Mouse (Mus musculus): ENCODE measurements at regions not wholly inside any gene's neighbourhood (a gene's known extent, or its start where the extent isn't known, plus 50 kb on each side); places are given as distances from the start of the nearest gene placed in this dataset.

GRCm38 (mm10) chr13:37468304-37469178 lies 123.5 kb downstream of the Ly86 start:
- Histone ChIP-seq H3K4me3 (ENCODE audit: control insufficient read depth in 1 of 2, insufficient read depth in 1 of 2, low read depth in 1 of 2, low read length in 2 of 2) (no peak overlapping the region), H3K4me2 (ENCODE audit: low read length) (peak overlapping the region; percentile 24), H3K36me3 (ENCODE audit: control insufficient read depth, insufficient read depth, low read length) (no peaks in the 10 kb centered on the region), H3K4me1 (ENCODE audit: control insufficient read depth in 2 of 2, insufficient read depth in 2 of 2, low read length in 2 of 2) (peaks cover 16 to 18% of the 10 kb centered on the region in 2 experiments), H3K27me3 (ENCODE audit: control insufficient read depth, insufficient read depth, low read length) (no peaks in the 10 kb centered on the region), H3K27ac (replicated peaks in 1 of 2; ENCODE audit: control insufficient read depth in 1 of 2, insufficient read depth in 1 of 2, low read depth in 2 of 2, low read length in 2 of 2) (0 out of 4 replicates have a peak overlapping the region, but pooled peaks of 1 of the 2 experiments have one; percentile 16), H3K9ac (ENCODE audit: low read length) (peak overlapping the region; percentile 13; the same call in 1 of the 2 replicates), H3K9me3 (ENCODE audit: control insufficient read depth, low read length) (no peaks in the 10 kb centered on the region)
- ATAC-seq (ENCODE audit: insufficient number of reproducible peaks, insufficient read depth, low FRiP score, low read depth): no peak
- 54% methylated on average over 17 of the region's 17 CpGs for WGBS

DNA sequence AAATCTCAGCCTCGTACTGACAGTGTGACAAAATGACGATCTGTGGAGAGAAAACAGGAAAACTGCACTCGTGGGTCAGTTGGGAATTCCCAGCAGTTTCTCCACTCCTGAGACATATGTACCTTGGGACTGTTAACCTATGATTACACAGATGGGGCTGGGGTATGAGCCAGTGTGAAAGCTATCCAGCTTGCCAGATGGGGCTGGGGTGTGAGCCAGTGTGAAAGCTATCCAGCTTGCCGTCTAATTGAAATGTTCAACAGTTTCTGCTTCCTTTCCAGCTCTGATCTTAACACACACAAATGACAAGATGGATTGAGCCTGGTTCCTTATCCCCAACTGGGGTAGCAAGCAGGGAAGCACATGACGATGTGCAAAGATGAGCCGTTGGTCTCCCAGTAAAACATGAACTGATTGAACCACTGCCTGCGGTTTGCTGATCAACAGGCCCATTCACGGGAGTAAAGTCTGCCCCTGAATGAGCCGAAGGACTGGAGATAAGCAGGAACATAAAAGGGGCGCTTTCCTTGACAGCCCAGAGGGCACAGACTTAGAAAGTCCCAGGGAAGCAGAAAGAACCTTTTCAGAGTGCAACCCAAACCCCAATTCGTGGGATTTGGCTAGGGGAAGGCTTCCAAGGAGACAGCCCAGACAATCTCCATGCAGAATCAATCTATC lies 125.4 kb downstream of the Ly86 start:
- WGBS: 43% methylated on average over 11 of the region's 11 CpGs
- no peaks in the 10 kb centered on the region for H3K9me3 ChIP-seq (ENCODE audit: control insufficient read depth, low read length)
- H3K9ac ChIP-seq (ENCODE audit: low read length): no peak overlapping the region
- ATAC-seq (ENCODE audit: insufficient number of reproducible peaks, insufficient read depth, low FRiP score, low read depth): no peak
- H3K4me1 ChIP-seq (ENCODE audit: control insufficient read depth in 2 of 2, insufficient read depth in 2 of 2, low read length in 2 of 2): peaks cover 16 to 18% of the 10 kb centered on the region in 2 experiments
- H3K27me3 ChIP-seq (ENCODE audit: control insufficient read depth, insufficient read depth, low read length): no peaks in the 10 kb centered on the region
- no peaks in the 10 kb centered on the region for H3K36me3 ChIP-seq (ENCODE audit: control insufficient read depth, insufficient read depth, low read length)
- no peak overlapping the region for H3K4me2 ChIP-seq (ENCODE audit: low read length)
- H3K27ac ChIP-seq (replicated peaks in 1 of 2; ENCODE audit: control insufficient read depth in 1 of 2, insufficient read depth in 1 of 2, low read depth in 2 of 2, low read length in 2 of 2): peak overlapping the region in 1 of 2 experiments; percentile 6; a peak in 1 of 4 replicates
- H3K4me3 ChIP-seq (ENCODE audit: control insufficient read depth in 1 of 2, insufficient read depth in 1 of 2, low read depth in 1 of 2, low read length in 2 of 2): no peak overlapping the region

DNA sequence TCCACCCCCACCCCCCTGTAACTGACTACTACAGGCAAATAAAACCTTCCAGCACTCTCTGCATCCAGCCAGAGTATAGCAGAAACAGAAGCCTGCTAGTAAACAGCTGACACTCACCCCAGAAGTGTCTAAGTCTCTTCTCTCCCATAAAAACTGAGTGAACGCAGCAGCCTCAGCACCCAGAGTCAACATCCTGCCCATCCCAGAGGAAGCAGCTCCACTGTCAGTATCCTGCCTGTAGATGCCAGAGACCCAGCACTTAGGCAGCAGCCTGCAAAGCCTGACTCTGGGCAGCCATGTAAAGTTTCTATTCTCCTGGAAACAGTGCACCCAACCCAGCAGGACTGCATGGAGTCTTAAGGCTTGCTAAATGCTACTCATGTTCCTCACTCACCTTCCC lies 128.4 kb downstream of the Ly86 start:
- Histone ChIP-seq H3K9me3 (ENCODE audit: control insufficient read depth, low read length) (no peaks in the 10 kb centered on the region), H3K4me2 (ENCODE audit: low read length) (no peak overlapping the region), H3K27ac (replicated peaks in 1 of 2; ENCODE audit: control insufficient read depth in 1 of 2, insufficient read depth in 1 of 2, low read depth in 2 of 2, low read length in 2 of 2) (no peak overlapping the region), H3K36me3 (ENCODE audit: control insufficient read depth, insufficient read depth, low read length) (no peaks in the 10 kb centered on the region), H3K4me1 (ENCODE audit: control insufficient read depth in 2 of 2, insufficient read depth in 2 of 2, low read length in 2 of 2) (peaks cover 25 to 37% of the 10 kb centered on the region in 2 experiments), H3K27me3 (ENCODE audit: control insufficient read depth, insufficient read depth, low read length) (no peaks in the 10 kb centered on the region), H3K9ac (ENCODE audit: low read length) (no peak overlapping the region), H3K4me3 (ENCODE audit: control insufficient read depth in 1 of 2, insufficient read depth in 1 of 2, low read depth in 1 of 2, low read length in 2 of 2) (no peak overlapping the region)
- WGBS: 48% methylated on average over 1 of the region's 1 CpGs
- ATAC-seq (ENCODE audit: insufficient number of reproducible peaks, insufficient read depth, low FRiP score, low read depth): no peak

- Histone ChIP-seq H3K4me3 (ENCODE audit: control insufficient read depth in 1 of 2, insufficient read depth in 1 of 2, low read depth in 1 of 2, low read length in 2 of 2) (no peak overlapping the region), H3K27ac (replicated peaks in 1 of 2; ENCODE audit: control insufficient read depth in 1 of 2, insufficient read depth in 1 of 2, low read depth in 2 of 2, low read length in 2 of 2) (peak overlapping the region in 1 of 2 experiments; percentile 57; a peak in 1 of 4 replicates), H3K4me2 (ENCODE audit: low read length) (no peak overlapping the region), H3K27me3 (ENCODE audit: control insufficient read depth, insufficient read depth, low read length) (no peaks in the 10 kb centered on the region), H3K36me3 (ENCODE audit: control insufficient read depth, insufficient read depth, low read length) (no peaks in the 10 kb centered on the region), H3K9me3 (ENCODE audit: control insufficient read depth, low read length) (no peaks in the 10 kb centered on the region), H3K4me1 (ENCODE audit: control insufficient read depth in 2 of 2, insufficient read depth in 2 of 2, low read length in 2 of 2) (peaks cover 20 to 33% of the 10 kb centered on the region in 2 experiments), H3K9ac (ENCODE audit: low read length) (no peak overlapping the region)
- ATAC-seq (ENCODE audit: insufficient number of reproducible peaks, insufficient read depth, low FRiP score, low read depth): no peak
- WGBS: 34% methylated on average over 3 of the region's 3 CpGs
Measured at GRCm38 (mm10) chr13:37475804-37476203, 130.8 kb downstream of the Ly86 start.

DNA sequence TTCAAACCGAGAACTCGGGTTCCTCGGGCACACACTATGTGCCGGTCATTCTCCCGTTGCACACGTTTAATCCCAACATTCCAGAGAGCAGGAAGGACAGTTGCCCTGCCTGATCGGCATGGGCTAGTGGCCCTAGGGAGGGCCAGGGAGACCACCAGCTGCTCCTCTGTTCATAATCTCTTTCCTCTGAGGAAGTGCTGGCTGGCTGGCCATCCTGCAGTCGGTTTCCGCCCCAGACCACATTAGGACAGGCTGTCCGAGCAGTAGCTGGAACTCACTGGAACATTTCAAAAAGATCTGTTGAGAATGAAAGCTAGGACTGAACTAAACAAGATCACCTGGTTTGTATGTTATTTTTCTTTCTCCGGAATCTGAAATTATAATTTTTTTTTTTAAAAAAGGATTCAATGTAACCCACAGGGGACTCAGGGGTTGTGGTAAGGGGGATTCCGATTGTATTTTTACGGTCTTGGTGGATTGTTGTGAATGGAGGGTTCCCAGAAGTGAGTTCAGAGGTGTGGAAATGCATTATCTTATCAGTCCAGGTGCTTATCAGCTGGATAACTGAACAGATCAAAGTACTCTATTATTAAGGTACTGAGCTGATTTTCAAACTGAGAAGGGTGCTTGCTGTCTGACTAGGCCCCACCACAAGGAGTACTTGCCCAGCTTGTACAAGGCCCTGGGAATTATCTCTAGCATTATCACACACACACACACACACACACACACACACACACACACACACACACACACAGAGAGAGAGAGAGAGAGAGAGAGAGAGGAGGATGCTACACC lies 131.4 kb downstream of the Ly86 start:
- peak overlapping the region; percentile 17 to 57; a peak in 2 of 4 replicates for H3K27ac ChIP-seq (replicated peaks in 1 of 2; ENCODE audit: control insufficient read depth in 1 of 2, insufficient read depth in 1 of 2, low read depth in 2 of 2, low read length in 2 of 2)
- 30% methylated on average over 13 of the region's 13 CpGs for WGBS
- no peaks in the 10 kb centered on the region for H3K36me3 ChIP-seq (ENCODE audit: control insufficient read depth, insufficient read depth, low read length)
- 0 out of 2 replicates have a peak overlapping the region, but pooled peaks have one; percentile 6 for H3K9ac ChIP-seq (ENCODE audit: low read length)
- 0 out of 2 replicates have a peak, but pooled peaks have one; percentile 32 for ATAC-seq (ENCODE audit: insufficient number of reproducible peaks, insufficient read depth, low FRiP score, low read depth)
- H3K4me1 ChIP-seq (ENCODE audit: control insufficient read depth in 2 of 2, insufficient read depth in 2 of 2, low read length in 2 of 2): peaks cover 20 to 34% of the 10 kb centered on the region in 2 experiments
- H3K4me3 ChIP-seq (ENCODE audit: control insufficient read depth in 1 of 2, insufficient read depth in 1 of 2, low read depth in 1 of 2, low read length in 2 of 2): no peak overlapping the region
- H3K4me2 ChIP-seq (ENCODE audit: low read length): no peak overlapping the region
- H3K27me3 ChIP-seq (ENCODE audit: control insufficient read depth, insufficient read depth, low read length): no peaks in the 10 kb centered on the region
- H3K9me3 ChIP-seq (ENCODE audit: control insufficient read depth, low read length): no peaks in the 10 kb centered on the region

- Histone ChIP-seq H3K27me3 (ENCODE audit: control insufficient read depth, insufficient read depth, low read length) (no peaks in the 10 kb centered on the region), H3K9me3 (ENCODE audit: control insufficient read depth, low read length) (no peaks in the 10 kb centered on the region), H3K4me2 (ENCODE audit: low read length) (peak overlapping the region; percentile 65), H3K27ac (replicated peaks in 1 of 2; ENCODE audit: control insufficient read depth in 1 of 2, insufficient read depth in 1 of 2, low read depth in 2 of 2, low read length in 2 of 2) (peak overlapping the region in 1 of 2 experiments; percentile 30; a peak in 1 of 4 replicates), H3K36me3 (ENCODE audit: control insufficient read depth, insufficient read depth, low read length) (no peaks in the 10 kb centered on the region), H3K4me1 (ENCODE audit: control insufficient read depth in 2 of 2, insufficient read depth in 2 of 2, low read length in 2 of 2) (peaks cover 25 to 43% of the 10 kb centered on the region in 2 experiments), H3K4me3 (ENCODE audit: control insufficient read depth in 1 of 2, insufficient read depth in 1 of 2, low read depth in 1 of 2, low read length in 2 of 2) (peak overlapping the region in 1 of 2 experiments; percentile 32; a peak in 1 of 4 replicates), H3K9ac (ENCODE audit: low read length) (peak overlapping the region; percentile 51)
- no peak for ATAC-seq (ENCODE audit: insufficient number of reproducible peaks, insufficient read depth, low FRiP score, low read depth)
- WGBS: 28% methylated on average over 6 of the region's 6 CpGs
Measured at GRCm38 (mm10) chr13:37477342-37477741, 132.3 kb downstream of the Ly86 start.

Measured in heart, embryonic 14.5 days (tissue).